Mouse (Mus musculus) heart, adult 2 months (tissue): ENCODE results near the gene Ifnb1. TPM values are rescaled to one million over a fixed set of nuclear protein-coding genes. Genes with fewer than 3 reads are reported as not detected.

Source experiments
- DNase-seq, 2 experiments: peaks; one replicate each; pipeline ENCODE4 v3.0.0; 2021
- H3K27ac ChIP-seq: fragments of 200-600 bp; 2 replicates; pipeline ENCODE4 v1.8.1; 2022
- H3K27me3 ChIP-seq: fragments of 200-500 bp; 2 replicates; pipeline ENCODE4 v1.6.1; 2012; ENCODE audit warnings: mild to moderate bottlenecking, low read length, inconsistent platforms, mixed read lengths; ENCODE audit not compliant: control insufficient read depth, insufficient read depth
- H3K36me3 ChIP-seq: fragments of 200-500 bp; 2 replicates; pipeline ENCODE4 v1.6.1; 2012; ENCODE audit warnings: low read length, inconsistent platforms; ENCODE audit not compliant: control insufficient read depth, insufficient read depth
- H3K4me1 ChIP-seq: fragments of 200-500 bp; 2 replicates; pipeline ENCODE4 v1.6.1; 2011; ENCODE audit warnings: low read length; ENCODE audit not compliant: control insufficient read depth, insufficient read depth
- H3K4me3 ChIP-seq: fragments of 200-600 bp; 2 replicates; pipeline ENCODE4 v1.8.1; 2022
- H3K79me2 ChIP-seq: fragments of 200-500 bp; replicated peaks from 2 replicates; pipeline ENCODE4 v1.6.1; 2012; ENCODE audit warnings: mild to moderate bottlenecking, inconsistent platforms, low read length, moderate library complexity, mixed read lengths; ENCODE audit not compliant: control insufficient read depth, insufficient read depth
- H3K9ac ChIP-seq: fragments of 200-500 bp; 2 replicates; pipeline ENCODE4 v1.6.1; 2012; ENCODE audit warnings: low read depth, mild to moderate bottlenecking, control low read depth, inconsistent platforms, low read length, mixed read lengths
- CTCF ChIP-seq: fragments of 200-600 bp; IDR thresholded peaks from 2 replicates; pipeline ENCODE4 v1.8.1; 2022; ENCODE audit warnings: antibody characterized with exemption, mild to moderate bottlenecking, moderate library complexity
- EP300 ChIP-seq: fragments of 200-500 bp; IDR thresholded peaks from 2 replicates; pipeline ENCODE4 v1.6.1; 2011; ENCODE audit warnings: low read depth, low read length, control low read depth; ENCODE audit not compliant: insufficient read depth
- POLR2A ChIP-seq: fragments of 200-500 bp; IDR thresholded peaks from 2 replicates; pipeline ENCODE4 v1.6.1; 2011; ENCODE audit warnings: mild to moderate bottlenecking, low read depth, low read length, control low read depth; ENCODE audit not compliant: insufficient read depth
- WGBS: fragments of 180-500 bp; shearing (Covaris S2); methylation state at CpG from one replicate; pipeline ENCODE4 v1.1.7; 2018; 5-methylcytosine and 5-hydroxymethylcytosine counted together
- intact Hi-C: fragments of 180-260 bp; cut with DNase I; formaldehyde crosslinking; loops from one replicate; pipeline ENCODE4 v1.15.1; 2025
- polyA plus RNA-seq: library from polyadenylated mRNA; depleted of rRNA; stranded (reverse); fragments of >200 nt; gene quantifications from 2 replicates; pipeline ENCODE4 v1.2.3, GENCODE M21; 2012
- total RNA-seq, 2 experiments: library from RNA; stranded (reverse); gene quantifications; 2 replicates each; pipeline ENCODE4 v1.2.3; 2021

The Ifnb1 gene
- total and polyA plus RNA-seq, 3 experiments = not detected

- TF ChIP-seq CTCF = no peak
- 0 out of 2 replicates have a peak, but pooled peaks have one; percentile 5 for TF ChIP-seq POLR2A
- peak; percentile 72; the same call in 1 of the 2 replicates for TF ChIP-seq EP300
- Histone ChIP-seq H3K27me3 (no peaks in the 10 kb centered on the region), H3K4me1 (peaks cover 9% of the 10 kb centered on the region), H3K9ac (no peak overlapping the region), H3K4me3 (no peak overlapping the region), H3K27ac (peak overlapping the region; percentile 73), H3K79me2 (no peaks in the 10 kb centered on the region), H3K36me3 (no peaks in the 10 kb centered on the region)
- peak in 1 of 2 experiments; percentile 63 for DNase-seq
- WGBS = 35% methylated on average over 6 of the region's 6 CpGs
- intact Hi-C loops = loop anchor here (2.0 kb wide), 1 partner anchor 58 kb away; the partner anchor contains the start of gene Hacd4
These were observed 26.1 kb downstream of the Ifnb1 start for GRCm38 (mm10) chr4:88496321-88497018.

- no peak overlapping the region for H3K27ac ChIP-seq
- TF ChIP-seq CTCF (no peak), EP300 (no peak), POLR2A (no peak)
- no peaks in the 10 kb centered on the region for H3K27me3 ChIP-seq
- DNase-seq = no peak
- intact Hi-C loops = no loop called here
- H3K9ac ChIP-seq = no peak overlapping the region
- H3K79me2 ChIP-seq = no peaks in the 10 kb centered on the region
- H3K4me1 ChIP-seq = no peaks in the 10 kb centered on the region; the same call in 1 of the 2 replicates
- 97% methylated on average over 2 of the region's 2 CpGs for WGBS
- H3K36me3 ChIP-seq = no peaks in the 10 kb centered on the region
- H3K4me3 ChIP-seq = no peak overlapping the region
These were observed 33.0 kb downstream of the Ifnb1 start for GRCm38 (mm10) chr4:88489622-88490021.

GRCm38 (mm10) chr4:88488107-88488506 lies 34.5 kb downstream of the Ifnb1 start:
- Histone ChIP-seq H3K27me3 (no peaks in the 10 kb centered on the region), H3K4me1 (no peaks in the 10 kb centered on the region; the same call in 1 of the 2 replicates), H3K27ac (no peak overlapping the region), H3K9ac (no peak overlapping the region), H3K79me2 (no peaks in the 10 kb centered on the region), H3K4me3 (no peak overlapping the region), H3K36me3 (no peaks in the 10 kb centered on the region)
- intact Hi-C loops = no loop called here
- DNase-seq = no peak
- 55% methylated on average over 3 of the region's 3 CpGs for WGBS
- TF ChIP-seq EP300 (no peak), CTCF (no peak), POLR2A (no peak)

GRCm38 (mm10) chr4:88480130-88480529 lies 42.4 kb downstream of the Ifnb1 start:
- 65% methylated on average over 6 of the region's 6 CpGs for WGBS
- intact Hi-C loops = no loop called here
- Histone ChIP-seq H3K9ac (no peak overlapping the region), H3K27ac (no peak overlapping the region), H3K4me1 (peaks cover 6% of the 10 kb centered on the region), H3K4me3 (no peak overlapping the region), H3K27me3 (no peaks in the 10 kb centered on the region), H3K36me3 (peaks cover 2% of the 10 kb centered on the region; the same call in 1 of the 2 replicates), H3K79me2 (no peaks in the 10 kb centered on the region)
- no peak for DNase-seq
- TF ChIP-seq POLR2A (no peak), CTCF (no peak), EP300 (no peak)

GRCm38 (mm10) chr4:88478809-88479186 lies 43.8 kb downstream of the Ifnb1 start:
- Histone ChIP-seq H3K4me1 (peaks cover 6% of the 10 kb centered on the region), H3K27me3 (no peaks in the 10 kb centered on the region), H3K9ac (no peak overlapping the region), H3K79me2 (no peaks in the 10 kb centered on the region), H3K27ac (no peak overlapping the region), H3K36me3 (peaks cover 2% of the 10 kb centered on the region; the same call in 1 of the 2 replicates), H3K4me3 (no peak overlapping the region)
- TF ChIP-seq POLR2A (no peak), EP300 (no peak), CTCF (no peak)
- 70% methylated on average over 9 of the region's 9 CpGs for WGBS
- DNase-seq = no peak
- intact Hi-C loops = loop anchor here (5.0 kb wide), 1 partner anchor 36 kb away; no protein-coding TSS in a partner anchor

GRCm38 (mm10) chr4:88478177-88478808 lies 44.3 kb downstream of the Ifnb1 start:
- 81% methylated on average over 4 of the region's 4 CpGs for WGBS
- Histone ChIP-seq H3K9ac (no peak overlapping the region), H3K27me3 (no peaks in the 10 kb centered on the region), H3K4me1 (peaks cover 6% of the 10 kb centered on the region), H3K36me3 (peaks cover 2% of the 10 kb centered on the region; the same call in 1 of the 2 replicates), H3K4me3 (no peak overlapping the region), H3K79me2 (no peaks in the 10 kb centered on the region), H3K27ac (no peak overlapping the region)
- DNase-seq = no peak
- intact Hi-C loops = loop anchor here (5.0 kb wide), 1 partner anchor 36 kb away; no protein-coding TSS in a partner anchor
- TF ChIP-seq CTCF (no peak), POLR2A (no peak), EP300 (no peak)
